Mouse (Mus musculus): ENCODE data around the gene Rasgef1b. TPM values are rescaled to one million over a fixed set of nuclear protein-coding genes. Genes with fewer than 3 reads are reported as not detected.

Gene Rasgef1b
- total and polyA plus RNA-seq, 3 experiments = 0.17 to 0.26 (median 0.21) TPM

GRCm38 (mm10) chr5:99399855-99400626 is 328.8 kb downstream of the Rasgef1b start:
- Histone ChIP-seq H3K9ac (ENCODE audit: insufficient read depth, low read depth) (no peak overlapping the region), H3K4me1 (ENCODE audit: control insufficient read depth in 1 of 2, insufficient read depth in 2 of 2) (peaks cover 0 to 4% of the 10 kb centered on the region in 2 experiments; a peak in 1 of 4 replicates), H3K9me3 (replicated peaks; ENCODE audit: low read length) (no peaks in the 10 kb centered on the region), H3K4me3 (replicated peaks in 1 of 3; ENCODE audit: low read depth in 2 of 3, low read length in 2 of 3, poor library complexity in 1 of 3) (no peak overlapping the region), H3K27ac (ENCODE audit: insufficient read depth, low read depth) (no peak overlapping the region), H3K27me3 (replicated peaks) (no peaks in the 10 kb centered on the region), H3K79me2 (replicated peaks; ENCODE audit: control insufficient read depth, extremely low read depth, insufficient read depth, poor library complexity, severe bottlenecking) (no peaks in the 10 kb centered on the region), H3K36me3 (replicated peaks in 1 of 2; ENCODE audit: control insufficient read depth in 1 of 2, insufficient read depth in 1 of 2, low read length in 1 of 2) (no peaks in the 10 kb centered on the region), H3K4me2 (ENCODE audit: insufficient read depth, low read depth, poor library complexity, severe bottlenecking) (no peak overlapping the region)
- dilution Hi-C loops (cut with MboI; ENCODE audit: extremely low pct_ligation_motif_present, extremely low pct_unique_long_range_greater_than_20kb, low sequenced_read_pairs) = no loop called here
- in situ Hi-C loops (cut with MboI; ENCODE audit: low pct_ligation_motif_present, low pct_unique_long_range_greater_than_20kb, low sequenced_read_pairs) = no loop called here
- no peak for DNase-seq (ENCODE audit: extremely low read depth)
- TF ChIP-seq RCOR1 (conservative IDR thresholded peaks at IDR 0.05; ENCODE audit: low read depth, low read length) (no peak), E2F4 (IDR thresholded peaks at IDR 0.05; ENCODE audit: insufficient replicate concordance, low read depth, low read length) (no peak), MEF2A (IDR thresholded peaks at IDR 0.05; ENCODE audit: borderline replicate concordance, low read depth, low read length) (no peak), KAT2A (IDR thresholded peaks at IDR 0.05; ENCODE audit: insufficient replicate concordance, low read length) (no peak), ELF1 (IDR thresholded peaks at IDR 0.05; ENCODE audit: low read depth, low read length) (no peak), EP300 (IDR thresholded peaks at IDR 0.05; ENCODE audit: low read length) (no peak), ZNF384 (IDR thresholded peaks at IDR 0.05; ENCODE audit: low read depth, low read length) (no peak), ZKSCAN1 (IDR thresholded peaks at IDR 0.05; ENCODE audit: borderline replicate concordance, low read depth, low read length) (no peak), MYC (IDR thresholded peaks at IDR 0.05; ENCODE audit: low read depth, low read length) (no peak), ETS1 (conservative IDR thresholded peaks at IDR 0.05; ENCODE audit: low read depth, low read length) (no peak), NELFE (IDR thresholded peaks at IDR 0.05; ENCODE audit: low read depth, low read length) (no peak), ZC3H11A (IDR thresholded peaks at IDR 0.05; ENCODE audit: low read depth, low read length) (no peak), POLR2A (IDR thresholded peaks at IDR 0.05; ENCODE audit: low read depth, low read length) (no peak), CTCF (conservative IDR thresholded peaks at IDR 0.05 in 1 of 2, IDR thresholded peaks at IDR 0.05 in 1 of 2; ENCODE audit: low read depth in 2 of 2, low read length in 2 of 2) (no peak), JUN (IDR thresholded peaks at IDR 0.05; ENCODE audit: insufficient read depth, low read depth, low read length) (no peak)

DNA sequence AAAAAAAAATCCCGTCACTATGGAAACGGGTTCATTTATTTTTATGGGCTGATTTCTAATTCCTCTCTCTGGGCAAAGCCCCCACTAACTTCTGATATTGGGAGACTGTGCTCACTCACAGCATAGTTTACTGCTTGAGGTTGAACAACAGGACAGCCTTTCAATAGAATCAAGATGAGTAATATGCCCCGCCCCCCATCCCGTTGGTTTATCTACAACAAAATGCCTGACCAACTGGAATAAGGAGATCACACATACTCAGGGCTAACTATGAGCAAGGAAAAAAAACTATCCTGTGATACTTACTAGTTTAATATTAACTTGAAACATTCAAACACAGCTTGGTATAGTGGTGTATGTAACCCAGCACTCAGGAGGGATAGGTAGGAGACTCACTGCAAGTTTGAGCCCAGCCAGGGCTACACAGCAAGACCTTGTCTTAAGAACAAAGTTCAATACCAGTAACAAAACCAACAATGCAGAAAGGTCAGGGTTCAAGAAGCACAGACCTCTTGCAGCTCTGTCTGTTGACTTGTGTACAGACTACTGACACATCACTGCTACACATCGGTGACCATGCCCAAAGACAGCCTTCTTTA is 330.3 kb downstream of the Rasgef1b start:
- dilution Hi-C loops (cut with MboI; ENCODE audit: extremely low pct_ligation_motif_present, extremely low pct_unique_long_range_greater_than_20kb, low sequenced_read_pairs) (no loop called here), in situ Hi-C loops (cut with MboI; ENCODE audit: low pct_ligation_motif_present, low pct_unique_long_range_greater_than_20kb, low sequenced_read_pairs) (no loop called here)
- Histone ChIP-seq H3K79me2 (replicated peaks; ENCODE audit: control insufficient read depth, extremely low read depth, insufficient read depth, poor library complexity, severe bottlenecking) (no peaks in the 10 kb centered on the region), H3K4me2 (ENCODE audit: insufficient read depth, low read depth, poor library complexity, severe bottlenecking) (no peak overlapping the region), H3K9me3 (replicated peaks; ENCODE audit: low read length) (no peaks in the 10 kb centered on the region), H3K4me1 (ENCODE audit: control insufficient read depth in 1 of 2, insufficient read depth in 2 of 2) (peaks cover 0 to 4% of the 10 kb centered on the region in 2 experiments; a peak in 1 of 4 replicates), H3K27me3 (replicated peaks) (no peaks in the 10 kb centered on the region), H3K27ac (ENCODE audit: insufficient read depth, low read depth) (no peak overlapping the region), H3K36me3 (replicated peaks in 1 of 2; ENCODE audit: control insufficient read depth in 1 of 2, insufficient read depth in 1 of 2, low read length in 1 of 2) (no peaks in the 10 kb centered on the region), H3K4me3 (replicated peaks in 1 of 3; ENCODE audit: low read depth in 2 of 3, low read length in 2 of 3, poor library complexity in 1 of 3) (no peak overlapping the region), H3K9ac (ENCODE audit: insufficient read depth, low read depth) (no peak overlapping the region)
- DNase-seq (ENCODE audit: extremely low read depth) = no peak
- TF ChIP-seq MEF2A (IDR thresholded peaks at IDR 0.05; ENCODE audit: borderline replicate concordance, low read depth, low read length) (no peak), MAZ (IDR thresholded peaks at IDR 0.05; ENCODE audit: low read depth, low read length) (no peak), NELFE (IDR thresholded peaks at IDR 0.05; ENCODE audit: low read depth, low read length) (no peak), MAX (IDR thresholded peaks at IDR 0.05; ENCODE audit: low read length) (no peak), MAFK (IDR thresholded peaks at IDR 0.05; ENCODE audit: insufficient replicate concordance, low read length) (no peak), USF1 (IDR thresholded peaks at IDR 0.05; ENCODE audit: low read depth, low read length) (no peak), HCFC1 (IDR thresholded peaks at IDR 0.05; ENCODE audit: low read depth, low read length) (no peak), POLR2A (IDR thresholded peaks at IDR 0.05; ENCODE audit: low read depth, low read length) (no peak), ZMIZ1 (IDR thresholded peaks at IDR 0.05; ENCODE audit: low read depth, low read length) (no peak), E2F4 (IDR thresholded peaks at IDR 0.05; ENCODE audit: insufficient replicate concordance, low read depth, low read length) (no peak)
